Comparison of ENCODE assay signal across 8 mouse cellular contexts in the genomic region with DNA sequence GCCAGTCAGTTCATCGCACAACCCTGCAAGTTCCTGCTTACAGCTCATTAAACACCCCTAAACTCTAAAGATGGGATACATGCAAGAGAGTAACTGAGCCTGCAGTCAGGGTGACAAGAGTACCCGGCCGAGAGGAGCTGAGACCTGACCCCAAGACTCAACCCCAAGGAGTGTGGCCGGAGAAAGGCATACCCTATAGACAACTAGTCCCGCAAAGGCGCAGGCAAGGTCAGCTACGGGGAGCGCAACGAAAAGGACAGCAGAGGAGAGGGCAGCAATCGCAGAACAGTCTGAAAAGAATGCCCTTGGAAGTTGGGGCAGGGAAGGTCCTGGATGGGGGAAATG. TPM values are rescaled to one million over a fixed set of nuclear protein-coding genes. Genes with fewer than 3 reads are reported as not detected.
DNase-seq lines count a peak whose midpoint lies in the region; ATAC-seq and TF ChIP-seq lines count a peak whose summit lies in the region.

No protein-coding gene starts in this region.

- H3K4me3 ChIP-seq in gastrocnemius, adult 2 months: peak overlapping the region; percentile 85
- H3K4me3 ChIP-seq in heart, postnatal 0 days (ENCODE audit: low read depth, low read length): peak overlapping the region; percentile 94
- H3K4me3 ChIP-seq in macrophage (ENCODE audit: inconsistent target): peak overlapping the region; percentile 67

- H3K9ac ChIP-seq in heart, postnatal 0 days (replicated peaks; ENCODE audit: low read depth, low read length): peak overlapping the region; percentile 93

- peaks cover 53% of the 10 kb centered on the region for H3K79me2 ChIP-seq in macrophage (ENCODE audit: inconsistent target)

- no peak for DNase-seq in gastrocnemius, adult 2 months
- DNase-seq in gastrocnemius, postnatal 25 days: no peak
- peak; percentile 40 for DNase-seq in urinary bladder, adult 2 months (ENCODE audit: low spot score)
- no peak for DNase-seq in urinary bladder, postnatal 14 days (ENCODE audit: low spot score)
- DNase-seq in heart, postnatal 0 days (ENCODE audit: low spot score): peak; percentile 23
- DNase-seq in adrenal gland, adult 18-20 months (ENCODE audit: low spot score in 2 of 2): no peak
- DNase-seq in lung, postnatal 4 days: no peak

- intact Hi-C loops in gastrocnemius, adult 2 months (cut with DNase I): loop anchor here (1.0 to 5.0 kb wide), 6 partner anchors 34 to 301 kb away; partner anchors contain the start of gene Fnip2

- H3K4me1 ChIP-seq in heart, postnatal 0 days (ENCODE audit: control insufficient read depth, insufficient read depth): peaks cover 41% of the 10 kb centered on the region

- ATAC-seq in heart, postnatal 0 days (ENCODE audit: insufficient read depth, low read depth): peak; percentile 1; the same call in 1 of the 2 replicates

- H3K27me3 ChIP-seq in heart, postnatal 0 days (ENCODE audit: control insufficient read depth, insufficient read depth, low read length): no peaks in the 10 kb centered on the region

- no peak for TF ChIP-seq CTCF in gastrocnemius, adult 2 months (IDR thresholded peaks at IDR 0.05)
- no peak for TF ChIP-seq CTCF in heart, postnatal 0 days (IDR thresholded peaks at IDR 0.05; ENCODE audit: low read depth)

- WGBS in heart, postnatal 0 days: 0% methylated on average over 10 of the region's 10 CpGs
- WGBS in macrophage (ENCODE audit: missing documents): under 1% methylated on average over 10 of the region's 10 CpGs

- H3K9me3 ChIP-seq in heart, postnatal 0 days (replicated peaks; ENCODE audit: control insufficient read depth, low read length): no peaks in the 10 kb centered on the region

- H3K27ac ChIP-seq in gastrocnemius, adult 2 months: peak overlapping the region; percentile 97
- peak overlapping the region; percentile 98 for H3K27ac ChIP-seq in heart, postnatal 0 days (ENCODE audit: low read depth)
- H3K27ac ChIP-seq in macrophage: no peak overlapping the region

- peak overlapping the region; percentile 88 for H3K4me2 ChIP-seq in heart, postnatal 0 days (ENCODE audit: low read depth, low read length)

- TF ChIP-seq EP300 in heart, postnatal 0 days (IDR thresholded peaks at IDR 0.05; ENCODE audit: low read depth): no peak

- H3K36me3 ChIP-seq in heart, postnatal 0 days (replicated peaks; ENCODE audit: control insufficient read depth, insufficient read depth, low read length): no peaks in the 10 kb centered on the region
- H3K36me3 ChIP-seq in macrophage (ENCODE audit: inconsistent target): no peaks in the 10 kb centered on the region

RNA-seq across cellular contexts. Expression of gene Rapgef2, which starts 0.3 kb away (rescaled TPM):
- total RNA-seq in gastrocnemius, adult 2 months (2021): 10 to 100 TPM; 13.0 to 29.3 TPM
- 10 to 100 TPM; 13.5 to 20.6 TPM for total RNA-seq in gastrocnemius, postnatal 25 days (2021)
- polyA plus RNA-seq in urinary bladder, adult 2 months (2012; rRNA removed): 10.9 and 11.2 TPM in 2 replicates
- total RNA-seq in heart, postnatal 0 days (2014; rRNA removed; ENCODE audit: low replicate concordance): 28.8 and 30.3 TPM in 2 replicates
- 3.3 and 3.5 TPM in 2 replicates for polyA plus RNA-seq in heart, postnatal 0 days (2015; fragmentation: Nextera tagmentation; extraction: Ambion mirVana)
- 1,000 to 10,000 TPM in 1 of 26 experiments, 100 to 1,000 TPM in 22, 10 to 100 TPM in 3; 68.8 to 1,213 (median 421) TPM for total RNA-seq in macrophage (2018; cell fraction: chromatin; rRNA removed)
- 100 to 1,000 TPM in 5 of 26 experiments, 10 to 100 TPM in 21; 17.9 to 189 (median 66.3) TPM for total RNA-seq in macrophage (2018; cell fraction: cytosol; rRNA removed)
- total RNA-seq in macrophage (2018; cell fraction: nucleus; rRNA removed): 100 to 1,000 TPM in 22 of 26 experiments, 10 to 100 TPM in 4; 47.9 to 565 (median 303) TPM
- 9.0 to 16.6 TPM (median 10.6 TPM) in 3 replicates for polyA plus RNA-seq in macrophage (2018)
- total RNA-seq in adrenal gland, adult 18-20 months (2021): 10 to 100 TPM; 21.9 to 22.5 TPM

RNA-seq across cellular contexts. Expression of gene Gm17359, which starts 50.5 kb away (rescaled TPM):
- total RNA-seq in gastrocnemius, adult 2 months (2021): not detected
- total RNA-seq in gastrocnemius, postnatal 25 days (2021): not detected
- not detected in 2 replicates for polyA plus RNA-seq in urinary bladder, adult 2 months (2012; rRNA removed)
- total RNA-seq in heart, postnatal 0 days (2014; rRNA removed; ENCODE audit: low replicate concordance): not detected in 2 replicates
- polyA plus RNA-seq in heart, postnatal 0 days (2015; fragmentation: Nextera tagmentation; extraction: Ambion mirVana): not detected in 2 replicates
- total RNA-seq in macrophage (2018; cell fraction: chromatin; rRNA removed): not detected
- total RNA-seq in macrophage (2018; cell fraction: cytosol; rRNA removed): not detected
- total RNA-seq in macrophage (2018; cell fraction: nucleus; rRNA removed): not detected
- polyA plus RNA-seq in macrophage (2018): not detected in 3 replicates
- total RNA-seq in adrenal gland, adult 18-20 months (2021): not detected

Comparison
In these comparisons a context has a peak if more than half of its experiments do, and no peak if none do; other contexts are left out.
1. DNase-seq: peak in urinary bladder, adult 2 months (single experiment) and heart, postnatal 0 days (single experiment); none in gastrocnemius, adult 2 months (single experiment), gastrocnemius, postnatal 25 days (single experiment), urinary bladder, postnatal 14 days (single experiment), adrenal gland, adult 18-20 months (0 of 2) and lung, postnatal 4 days (0 of 2).
2. Peak in every context shown above with its lines, with median percentiles within 50 percentile points of each other: H3K4me3 ChIP-seq.